25 mouse cellular contexts compared by ENCODE assay signal in the genomic region with DNA sequence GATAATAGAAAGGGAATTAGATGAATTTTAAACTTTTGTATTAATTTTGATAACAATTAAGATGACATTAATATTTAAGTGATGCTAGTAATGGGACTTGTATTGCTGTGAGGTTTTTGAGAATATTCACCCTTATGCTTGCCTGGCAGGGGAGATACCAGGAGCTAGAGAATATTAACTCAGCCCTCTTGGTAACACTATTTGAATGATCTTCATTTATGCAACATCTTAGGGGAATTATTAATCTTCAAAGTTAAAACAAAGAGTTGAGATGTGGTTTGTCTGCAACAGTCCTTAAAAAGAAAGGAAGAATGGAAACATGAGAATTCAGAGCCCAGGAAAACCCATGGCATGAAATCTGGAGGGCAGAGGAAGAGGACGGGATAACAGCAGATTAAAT. TPM values are rescaled to one million over a fixed set of nuclear protein-coding genes. Genes with fewer than 3 reads are reported as not detected.
"Had no signal": no experiment of that assay in that cellular context is flagged by ENCODE, and none has a peak within 500 bp of the region (broad histone marks: within the 10 kb centered on the region; RNA-seq: fewer than 3 reads in every experiment).

No protein-coding gene starts in this region.

- H3K27ac ChIP-seq: neural tube, embryonic 13.5 days; neural tube, embryonic 15.5 days; stomach, embryonic 15.5 days; stomach, postnatal 0 days had no signal

- H3K36me3 ChIP-seq: neural tube, embryonic 13.5 days; neural tube, embryonic 15.5 days; stomach, embryonic 15.5 days had no signal

- H3K4me3 ChIP-seq: neural tube, embryonic 13.5 days; neural tube, embryonic 15.5 days; stomach, embryonic 15.5 days had no signal

- H3K27me3 ChIP-seq: stomach, embryonic 15.5 days had no signal

- H3K9ac ChIP-seq: neural tube, embryonic 13.5 days; neural tube, embryonic 15.5 days; stomach, embryonic 15.5 days had no signal

- H3K9me3 ChIP-seq: neural tube, embryonic 13.5 days; neural tube, embryonic 15.5 days; stomach, embryonic 15.5 days had no signal

- DNase-seq: retina, postnatal 1 day; right cerebral cortex, adult 18-20 months; right cerebral cortex, postnatal 14 days; right cerebral cortex, postnatal 25 days; right cerebral cortex, postnatal 4 days; spleen, adult 18-20 months; thymus, adult 18-20 months; thymus, adult 2 months; thymus, postnatal 14 days; thymus, postnatal 25 days; thymus, postnatal 36 days; thymus, postnatal 4 days had no signal

- H3K4me2 ChIP-seq: neural tube, embryonic 13.5 days; neural tube, embryonic 15.5 days; stomach, embryonic 15.5 days had no signal

- H3K4me1 ChIP-seq: neural tube, embryonic 13.5 days; neural tube, embryonic 15.5 days; stomach, embryonic 15.5 days had no signal

RNA-seq across cellular contexts. Expression of a gene that starts 8.1 kb away (rescaled TPM):
- total RNA-seq: neutrophil, adult 5-6 weeks had no signal
- polyA plus RNA-seq: neural tube, embryonic 13.5 days; neural tube, embryonic 14.5 days; neural tube, embryonic 15.5 days; small intestine, adult 2 months; spleen, adult 2 months; stomach, embryonic 14.5 days; stomach, embryonic 15.5 days; stomach, embryonic 16.5 days; stomach, postnatal 0 days; thymus, adult 2 months; thymus, postnatal 0 days; urinary bladder, adult 2 months had no signal

RNA-seq across cellular contexts. Expression of a gene that starts 15.6 kb away (rescaled TPM):
- total RNA-seq: neutrophil, adult 5-6 weeks had no signal
- polyA plus RNA-seq: neural tube, embryonic 13.5 days; neural tube, embryonic 14.5 days; neural tube, embryonic 15.5 days; small intestine, adult 2 months; spleen, adult 2 months; stomach, embryonic 14.5 days; stomach, embryonic 15.5 days; stomach, embryonic 16.5 days; stomach, postnatal 0 days; testis, adult 2 months; thymus, adult 2 months; thymus, postnatal 0 days; urinary bladder, adult 2 months had no signal

RNA-seq across cellular contexts. Expression of a gene that starts 22.6 kb away (rescaled TPM):
- total RNA-seq: neutrophil, adult 5-6 weeks had no signal
- polyA plus RNA-seq: neural tube, embryonic 13.5 days; neural tube, embryonic 14.5 days; neural tube, embryonic 15.5 days; small intestine, adult 2 months; spleen, adult 2 months; stomach, embryonic 14.5 days; stomach, embryonic 15.5 days; stomach, embryonic 16.5 days; stomach, postnatal 0 days; testis, adult 2 months; thymus, adult 2 months; thymus, postnatal 0 days; urinary bladder, adult 2 months had no signal
